Mouse (Mus musculus): ENCODE measurements at regions not wholly inside any gene's neighbourhood (a gene's known extent, or its start where the extent isn't known, plus 50 kb on each side); places are given as distances from the start of the nearest gene placed in this dataset.

GRCm38 (mm10) chr10:95009081-95009480 lies 64.4 kb upstream of the Plxnc1 start:
- Histone ChIP-seq H3K4me1 (ENCODE audit: control insufficient read depth, insufficient read depth, low read length) (no peaks in the 10 kb centered on the region), H3K4me2 (ENCODE audit: low read depth, low read length) (no peak overlapping the region), H3K27ac (ENCODE audit: low read depth, low read length) (no peak overlapping the region), H3K27me3 (ENCODE audit: control insufficient read depth, insufficient read depth, low read length) (no peaks in the 10 kb centered on the region), H3K9me3 (ENCODE audit: control insufficient read depth, low read length) (no peaks in the 10 kb centered on the region), H3K4me3 (ENCODE audit: low read depth, low read length) (no peak overlapping the region), H3K36me3 (ENCODE audit: control insufficient read depth, insufficient read depth, low read length) (no peaks in the 10 kb centered on the region), H3K9ac (replicated peaks; ENCODE audit: low read depth, low read length) (no peak overlapping the region)
- no peak for ATAC-seq (ENCODE audit: low read depth)
- 90% methylated on average over 1 of the region's 1 CpGs for WGBS

- ATAC-seq (ENCODE audit: low read depth): no peak
- Histone ChIP-seq H3K27ac (ENCODE audit: low read depth, low read length) (no peak overlapping the region), H3K36me3 (ENCODE audit: control insufficient read depth, insufficient read depth, low read length) (no peaks in the 10 kb centered on the region), H3K4me1 (ENCODE audit: control insufficient read depth, insufficient read depth, low read length) (no peaks in the 10 kb centered on the region), H3K9ac (replicated peaks; ENCODE audit: low read depth, low read length) (no peak overlapping the region), H3K9me3 (ENCODE audit: control insufficient read depth, low read length) (no peaks in the 10 kb centered on the region), H3K27me3 (ENCODE audit: control insufficient read depth, insufficient read depth, low read length) (no peaks in the 10 kb centered on the region), H3K4me3 (ENCODE audit: low read depth, low read length) (no peak overlapping the region), H3K4me2 (ENCODE audit: low read depth, low read length) (no peak overlapping the region)
- 83% methylated on average over 9 of the region's 9 CpGs for WGBS
Measured at GRCm38 (mm10) chr10:95004065-95004763, 59.6 kb upstream of the Plxnc1 start.

- H3K9ac ChIP-seq (replicated peaks; ENCODE audit: low read depth, low read length): no peak overlapping the region
- no peak overlapping the region for H3K4me3 ChIP-seq (ENCODE audit: low read depth, low read length)
- H3K9me3 ChIP-seq (ENCODE audit: control insufficient read depth, low read length): no peaks in the 10 kb centered on the region
- no peaks in the 10 kb centered on the region for H3K4me1 ChIP-seq (ENCODE audit: control insufficient read depth, insufficient read depth, low read length)
- ATAC-seq (ENCODE audit: low read depth): no peak
- no peak overlapping the region for H3K4me2 ChIP-seq (ENCODE audit: low read depth, low read length)
- H3K27me3 ChIP-seq (ENCODE audit: control insufficient read depth, insufficient read depth, low read length): no peaks in the 10 kb centered on the region
- no peaks in the 10 kb centered on the region for H3K36me3 ChIP-seq (ENCODE audit: control insufficient read depth, insufficient read depth, low read length)
- 92% methylated on average over 7 of the region's 7 CpGs for WGBS
- no peak overlapping the region for H3K27ac ChIP-seq (ENCODE audit: low read depth, low read length)
Measured at GRCm38 (mm10) chr10:95003621-95004020, 59.0 kb upstream of the Plxnc1 start.

- H3K4me1 ChIP-seq (ENCODE audit: control insufficient read depth, insufficient read depth, low read length): no peaks in the 10 kb centered on the region
- ATAC-seq (ENCODE audit: low read depth): no peak
- H3K27ac ChIP-seq (ENCODE audit: low read depth, low read length): no peak overlapping the region
- H3K9ac ChIP-seq (replicated peaks; ENCODE audit: low read depth, low read length): no peak overlapping the region
- H3K27me3 ChIP-seq (ENCODE audit: control insufficient read depth, insufficient read depth, low read length): no peaks in the 10 kb centered on the region
- no peak overlapping the region for H3K4me3 ChIP-seq (ENCODE audit: low read depth, low read length)
- no peaks in the 10 kb centered on the region for H3K9me3 ChIP-seq (ENCODE audit: control insufficient read depth, low read length)
- no peaks in the 10 kb centered on the region for H3K36me3 ChIP-seq (ENCODE audit: control insufficient read depth, insufficient read depth, low read length)
- H3K4me2 ChIP-seq (ENCODE audit: low read depth, low read length): no peak overlapping the region
- 69% methylated on average over 6 of the region's 6 CpGs for WGBS
Measured at GRCm38 (mm10) chr10:95001650-95002049, 57.0 kb upstream of the Plxnc1 start.

GRCm38 (mm10) chr10:94999716-95000115 lies 55.1 kb upstream of the Plxnc1 start:
- H3K4me3 ChIP-seq (ENCODE audit: low read depth, low read length): no peak overlapping the region
- no peak overlapping the region for H3K4me2 ChIP-seq (ENCODE audit: low read depth, low read length)
- no peak overlapping the region for H3K9ac ChIP-seq (replicated peaks; ENCODE audit: low read depth, low read length)
- H3K27ac ChIP-seq (ENCODE audit: low read depth, low read length): no peak overlapping the region
- H3K4me1 ChIP-seq (ENCODE audit: control insufficient read depth, insufficient read depth, low read length): no peaks in the 10 kb centered on the region
- 91% methylated on average over 5 of the region's 5 CpGs for WGBS
- ATAC-seq (ENCODE audit: low read depth): no peak
- no peaks in the 10 kb centered on the region for H3K27me3 ChIP-seq (ENCODE audit: control insufficient read depth, insufficient read depth, low read length)
- no peaks in the 10 kb centered on the region for H3K9me3 ChIP-seq (ENCODE audit: control insufficient read depth, low read length)
- no peaks in the 10 kb centered on the region for H3K36me3 ChIP-seq (ENCODE audit: control insufficient read depth, insufficient read depth, low read length)

Measured in neural tube, embryonic 14.5 days (tissue).